Mouse (Mus musculus) CD4-positive helper T cell, adult 2 months (primary cell): ENCODE measurements around the gene Smcp.

Experiments
- DNase-seq: peaks from one replicate; pipeline ENCODE4 v3.0.0-alpha.2; 2012; ENCODE audit warnings: low read depth, missing footprints, low spot score

Smcp gene

DNA sequence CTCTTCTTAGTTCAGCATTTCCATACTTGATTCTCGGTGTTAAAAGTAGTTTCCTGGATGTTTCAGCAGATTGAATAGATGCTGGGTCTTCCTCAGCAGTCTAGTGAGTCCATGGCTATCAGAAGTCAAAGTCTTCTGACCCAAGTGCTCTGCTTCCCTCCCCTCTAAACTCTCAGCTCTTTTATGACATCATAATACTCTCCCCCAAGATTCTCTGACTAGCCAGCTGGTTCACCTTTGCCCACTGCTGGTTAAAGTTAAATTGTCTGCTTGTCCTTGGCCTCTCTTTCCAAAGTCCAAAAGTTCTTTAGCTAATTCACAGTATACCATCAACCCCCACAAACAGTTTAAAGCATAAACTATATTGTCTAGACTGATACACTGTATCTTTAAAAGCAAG lies at the start of gene Smcp:
Gene Smcp (minus strand): TSS at position 140 of the 400 bp plus-strand sequence.
- DNase-seq, result no peak

DNA sequence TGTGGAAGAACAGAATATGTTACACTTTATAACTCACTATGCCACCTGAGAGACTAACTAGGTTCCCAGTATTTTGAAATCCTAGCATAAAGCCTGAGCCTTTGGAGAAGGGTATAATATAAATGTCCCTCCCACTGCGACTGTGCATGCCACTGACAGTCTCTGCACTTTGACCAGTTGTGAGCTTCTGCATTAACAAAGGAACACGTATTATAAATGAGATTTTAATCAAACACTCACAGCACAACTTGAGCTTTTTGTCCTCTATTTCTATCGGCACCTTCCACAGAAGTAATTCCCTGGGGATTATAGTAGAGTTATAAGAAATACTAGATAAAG lies 49.8 kb upstream of the Smcp start:
- DNase-seq, result no peak

DNA sequence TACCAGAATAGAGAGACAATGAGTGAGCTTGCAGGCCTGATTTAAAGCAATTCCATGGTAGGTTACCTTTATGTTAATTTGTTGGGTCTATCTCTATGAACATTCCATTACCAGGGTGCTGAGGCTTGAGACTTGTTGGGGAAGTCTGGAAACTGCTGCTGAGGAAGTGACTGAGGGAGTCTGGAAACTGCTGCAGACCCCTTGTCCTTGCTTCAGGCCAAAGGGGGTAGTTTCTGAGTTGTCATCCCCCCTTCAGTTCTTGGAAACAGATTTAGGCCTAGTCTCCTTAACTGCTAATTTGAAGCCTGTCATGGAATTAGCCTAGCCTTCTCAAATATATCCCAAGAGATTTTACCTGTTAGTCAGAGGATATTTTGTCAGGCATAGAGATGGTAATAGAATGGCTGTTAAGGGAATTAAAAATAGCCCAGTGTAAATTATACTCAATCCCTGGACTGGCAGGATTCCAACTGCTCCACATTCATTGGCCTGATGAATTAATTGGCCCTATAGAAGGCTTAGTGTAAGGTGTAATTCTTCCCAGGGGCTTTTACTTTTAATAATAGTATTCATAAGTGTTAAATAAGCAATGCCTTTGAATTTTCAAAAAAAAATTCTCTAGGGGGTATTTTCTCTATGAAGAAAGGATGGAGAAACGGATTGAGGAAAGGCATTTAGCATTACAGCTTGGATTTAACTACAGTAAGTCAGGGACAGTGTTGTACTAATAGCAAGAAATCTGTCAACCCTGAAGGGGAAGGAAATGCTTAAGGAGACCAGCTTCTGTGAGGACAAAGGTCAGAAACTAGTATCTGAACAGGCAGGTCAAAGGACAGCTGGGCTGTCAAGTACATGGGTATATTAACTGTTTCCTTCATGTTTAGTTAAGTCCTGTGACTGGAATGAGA lies 49.2 kb upstream of the Smcp start:
- no peak for DNase-seq

DNA sequence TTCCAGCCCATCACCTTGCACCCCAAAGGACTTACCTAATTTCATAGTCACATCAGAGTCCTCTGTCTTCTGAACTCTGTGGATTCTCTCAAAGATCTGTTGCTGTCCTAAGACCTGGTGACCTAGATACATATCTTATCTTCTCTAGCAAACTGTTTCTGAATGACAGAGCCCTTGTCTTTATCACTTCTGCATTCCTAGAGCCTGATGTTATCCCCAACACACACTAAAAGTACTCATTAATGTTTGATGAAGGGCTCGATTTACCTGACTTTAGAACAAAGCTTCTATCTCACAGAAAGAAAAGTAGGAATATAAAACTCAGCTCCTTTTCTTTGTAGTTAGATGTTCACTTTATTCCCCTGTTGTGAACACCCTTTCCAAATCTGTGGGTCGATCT lies 32.8 kb upstream of the Smcp start, which contains the start of gene Lce6a:
Gene Lce6a (minus strand): TSS at position 101 of the 400 bp plus-strand sequence.
- no peak for DNase-seq

DNA sequence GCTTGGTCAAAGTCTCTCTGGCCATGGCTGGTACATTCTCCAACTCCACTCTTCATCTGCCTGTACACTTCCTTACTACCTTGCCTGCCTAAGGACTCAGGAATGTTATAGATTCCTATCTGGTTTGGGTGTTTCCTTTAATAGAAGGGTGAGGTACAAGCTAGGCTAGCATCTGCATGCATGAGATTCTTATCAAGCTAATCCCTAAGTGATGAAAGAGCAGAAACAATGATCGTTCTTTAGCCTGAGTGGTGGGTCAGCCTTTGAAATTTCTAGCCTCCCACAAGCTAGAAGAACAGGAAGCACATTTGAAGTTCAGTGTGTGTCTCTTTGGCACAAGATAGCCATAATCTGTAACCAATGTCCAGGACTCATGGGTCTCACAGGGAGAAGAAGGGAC lies 21.0 kb upstream of the Smcp start:
- DNase-seq, result no peak

DNA sequence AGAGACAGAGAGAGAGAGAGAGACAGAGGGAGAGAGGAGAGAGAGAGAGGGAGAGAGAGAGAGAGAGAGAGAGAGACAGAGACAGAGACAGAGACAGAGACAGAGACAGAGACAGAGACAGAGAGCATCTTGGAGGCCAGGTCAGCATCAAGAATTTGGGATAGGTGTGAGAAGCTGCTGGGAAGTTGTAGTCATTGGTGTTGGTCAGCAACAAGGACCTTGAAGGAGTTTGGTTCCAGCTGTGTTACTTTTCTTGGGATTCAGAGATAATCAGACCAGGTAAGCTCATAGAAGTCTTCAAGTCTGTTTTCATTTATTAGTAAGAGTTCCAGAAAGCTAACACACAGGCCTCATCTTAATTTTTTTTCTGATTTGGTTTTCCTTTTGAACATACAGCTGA lies 18.6 kb upstream of the Smcp start, which contains the start of gene 2210017I01Rik:
Gene 2210017I01Rik (minus strand): TSS at position 101 of the 400 bp plus-strand sequence.
- no peak for DNase-seq

DNA sequence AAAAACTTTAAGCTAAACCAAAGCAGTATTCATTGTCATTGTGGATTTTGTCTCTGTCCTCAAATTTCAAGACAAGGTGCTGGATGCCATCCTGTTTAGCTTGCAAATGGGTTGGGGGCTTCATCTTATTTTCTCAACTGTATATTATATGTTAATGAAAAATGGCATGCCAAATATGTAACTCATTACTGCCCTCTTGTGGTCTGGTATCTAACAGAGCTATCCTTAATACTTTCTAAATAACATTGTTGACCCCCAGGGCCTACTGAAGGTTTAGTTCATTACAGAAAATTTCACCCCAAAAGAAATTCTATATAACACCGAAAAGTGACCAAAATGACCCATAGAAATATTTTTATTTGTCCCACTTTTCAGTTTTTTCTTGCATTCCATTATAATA lies 13.4 kb upstream of the Smcp start:
- DNase-seq, result no peak

DNA sequence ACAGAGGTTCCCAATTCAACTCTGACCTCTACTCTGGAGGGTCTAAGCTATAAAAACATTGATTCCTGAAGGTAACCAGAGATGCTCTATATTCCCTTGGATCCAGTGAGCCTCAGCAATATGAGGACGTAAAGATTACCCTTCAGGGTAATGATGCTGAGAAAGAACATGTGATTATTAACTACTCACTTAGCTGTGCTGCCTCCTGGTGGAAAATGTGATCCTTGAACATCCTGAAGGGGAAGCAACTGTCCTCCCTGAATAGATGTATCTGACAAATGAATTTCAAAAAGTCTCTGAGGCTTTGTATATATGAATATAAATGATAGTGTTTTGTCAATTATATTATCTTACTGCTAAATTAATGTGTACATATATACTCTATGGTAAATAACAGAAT lies 11.7 kb upstream of the Smcp start:
- no peak for DNase-seq

DNA sequence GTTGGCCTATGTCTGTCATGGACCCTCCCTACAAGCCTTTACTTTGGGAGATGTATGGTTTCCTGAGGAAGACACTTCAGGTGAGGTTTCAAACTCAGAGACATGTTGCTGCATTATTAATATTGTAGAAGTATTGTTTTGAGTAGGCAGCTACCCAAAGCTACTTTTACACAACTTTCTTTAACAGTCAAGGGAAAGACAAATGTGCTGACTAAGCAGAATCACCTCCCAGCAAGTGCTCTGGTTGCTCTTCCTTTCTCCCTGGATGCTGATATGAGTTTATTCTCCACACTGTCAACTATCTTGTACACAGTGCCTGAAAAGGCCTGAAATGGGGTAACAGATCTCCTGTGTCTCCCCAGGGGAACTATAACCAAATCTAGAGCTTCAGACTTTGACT lies 11.2 kb upstream of the Smcp start:
- DNase-seq, result no peak

DNA sequence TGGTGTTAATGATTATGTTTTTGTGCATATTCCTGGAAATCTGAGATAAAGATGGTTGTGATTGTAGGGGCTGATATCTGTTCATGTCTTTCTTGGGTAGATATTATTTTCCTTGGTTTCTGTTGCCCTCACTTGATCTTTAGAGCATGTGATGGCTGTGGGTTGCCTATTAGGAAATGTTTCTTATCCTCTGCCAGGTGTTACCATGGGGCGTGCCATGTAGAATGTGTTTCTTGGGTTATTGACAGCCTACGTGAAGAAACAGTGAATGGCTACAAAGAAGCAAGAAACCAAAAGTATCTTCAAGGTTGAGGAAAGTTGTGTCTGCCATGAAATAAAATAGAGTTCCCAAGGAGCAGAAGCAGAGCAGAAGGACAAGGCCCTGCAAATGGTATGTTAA lies 9.6 kb upstream of the Smcp start:
- DNase-seq, result no peak

DNA sequence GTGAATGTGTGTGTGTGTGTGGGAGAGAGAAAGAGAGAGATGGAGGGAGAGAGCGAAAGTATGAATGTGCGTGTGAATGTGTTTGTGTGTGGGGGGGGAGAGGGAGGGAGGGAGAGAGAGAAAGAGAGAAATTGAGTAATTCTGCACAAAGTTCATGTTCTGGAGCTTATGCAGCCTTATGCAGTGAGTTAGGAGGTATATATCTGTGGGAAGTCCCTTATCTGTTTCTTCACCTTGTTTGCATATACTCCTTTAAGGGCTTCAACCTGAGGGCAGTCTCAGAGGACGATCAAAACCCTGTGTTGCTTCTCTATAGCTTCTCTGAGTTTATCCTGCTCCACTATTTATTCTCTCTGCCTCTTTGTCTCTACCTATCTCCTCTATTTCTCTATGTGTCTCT lies 1.6 kb downstream of the Smcp start:
- DNase-seq, result no peak

DNA sequence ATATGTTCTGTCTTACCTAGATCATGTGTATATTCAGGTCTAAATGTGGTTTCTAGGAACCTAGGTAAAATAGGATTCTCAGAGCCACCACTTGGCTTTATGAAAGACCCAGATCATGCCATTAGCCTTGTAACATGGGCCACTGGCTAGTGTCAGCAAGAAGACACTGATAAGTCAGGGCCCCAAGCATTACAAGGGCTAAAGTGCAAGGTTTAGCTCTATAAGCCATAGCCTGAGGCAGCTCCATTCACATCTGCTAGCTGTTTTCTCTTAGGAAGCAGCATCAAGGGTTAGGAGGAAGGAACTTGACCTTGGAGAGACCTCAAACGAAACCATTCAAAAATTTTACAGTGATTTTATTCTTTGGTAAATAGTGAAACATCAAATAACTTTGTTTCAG lies 3.7 kb downstream of the Smcp start:
- no peak for DNase-seq

DNA sequence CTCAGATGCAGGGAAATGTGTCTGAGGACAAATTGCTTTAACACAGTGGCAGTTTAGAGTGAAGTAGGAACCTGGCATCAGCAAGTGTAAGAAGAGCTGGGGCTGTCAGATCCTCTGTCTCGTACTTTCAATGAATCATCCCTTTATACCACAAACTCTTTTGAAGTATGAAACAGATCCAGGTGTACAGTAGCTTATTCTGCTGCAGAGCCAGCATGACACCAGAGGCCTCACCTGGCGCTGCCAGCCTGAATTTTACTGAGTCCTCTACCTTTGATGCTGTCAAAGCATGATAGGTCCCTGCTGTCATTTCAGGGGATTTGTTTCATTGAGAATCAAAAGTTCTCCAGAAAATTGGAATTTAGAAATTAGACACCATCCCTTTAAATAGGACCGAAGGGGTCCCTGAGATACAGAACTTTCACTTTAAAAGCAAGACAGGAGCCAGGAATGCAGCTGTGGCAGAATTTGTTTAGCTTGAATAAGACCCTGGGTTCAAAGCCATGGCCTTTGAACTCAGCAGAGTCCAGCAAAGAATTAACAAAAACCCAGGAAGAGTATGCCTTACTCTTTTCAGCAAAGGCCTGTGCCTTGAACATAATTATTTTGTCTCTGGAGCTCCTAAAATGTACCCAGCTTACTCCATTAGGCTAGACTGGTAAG lies 5.5 kb downstream of the Smcp start:
- DNase-seq, result no peak

DNA sequence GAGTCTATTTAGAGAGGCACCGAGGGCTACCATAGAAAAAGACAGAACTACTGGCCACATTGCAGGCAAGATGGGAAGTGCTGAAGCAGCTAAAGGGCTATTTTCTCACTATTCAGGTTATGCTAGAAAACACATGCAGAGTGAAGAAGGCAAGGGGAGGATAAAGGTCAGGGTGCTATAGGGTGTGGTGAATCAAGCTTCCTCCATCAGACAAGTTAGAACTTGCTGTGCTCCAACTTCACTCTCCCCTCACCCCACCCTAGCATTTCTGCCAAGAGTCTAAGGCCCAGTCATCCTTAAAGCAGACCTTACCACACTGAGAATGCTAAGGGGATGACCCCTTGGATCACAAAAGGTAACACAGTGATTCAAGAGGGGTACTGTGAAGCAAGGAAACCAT lies 9.3 kb downstream of the Smcp start:
- DNase-seq, result no peak

DNA sequence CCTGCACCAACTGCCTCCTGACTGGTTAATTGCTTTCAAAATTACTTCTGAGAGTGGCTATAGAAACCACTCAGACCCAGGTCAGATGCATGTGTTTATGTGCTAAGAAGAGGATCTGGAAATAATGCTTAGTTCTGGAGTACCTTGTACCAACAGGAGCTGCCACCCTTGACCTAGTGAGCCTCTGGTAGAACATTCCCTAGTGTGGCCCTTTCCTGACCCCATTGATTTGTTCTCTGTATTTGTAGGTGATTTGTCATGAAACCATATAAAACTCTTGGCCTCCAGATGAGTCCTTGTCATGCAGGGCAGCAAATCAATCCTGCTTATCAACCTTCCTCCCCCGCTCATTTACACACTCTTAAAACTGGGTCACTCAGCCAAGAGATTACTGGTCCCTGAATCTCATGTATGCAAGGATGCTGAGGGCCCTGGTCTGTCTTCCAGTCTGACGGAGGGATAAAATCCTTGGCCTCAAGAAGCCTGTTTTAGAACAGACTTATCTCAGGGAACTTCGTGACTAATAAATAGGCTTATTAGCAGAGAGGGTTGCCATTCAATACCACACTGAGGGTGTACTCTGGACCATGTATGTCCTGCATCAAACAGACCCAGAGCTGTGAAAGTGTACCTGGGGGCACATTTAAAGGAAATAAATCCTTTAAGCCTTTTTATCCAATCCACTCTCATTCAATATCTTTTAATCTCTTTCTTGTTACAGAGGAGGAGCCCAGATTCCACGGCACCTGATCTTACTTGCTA lies 10.0 kb downstream of the Smcp start:
- no peak for DNase-seq

DNA sequence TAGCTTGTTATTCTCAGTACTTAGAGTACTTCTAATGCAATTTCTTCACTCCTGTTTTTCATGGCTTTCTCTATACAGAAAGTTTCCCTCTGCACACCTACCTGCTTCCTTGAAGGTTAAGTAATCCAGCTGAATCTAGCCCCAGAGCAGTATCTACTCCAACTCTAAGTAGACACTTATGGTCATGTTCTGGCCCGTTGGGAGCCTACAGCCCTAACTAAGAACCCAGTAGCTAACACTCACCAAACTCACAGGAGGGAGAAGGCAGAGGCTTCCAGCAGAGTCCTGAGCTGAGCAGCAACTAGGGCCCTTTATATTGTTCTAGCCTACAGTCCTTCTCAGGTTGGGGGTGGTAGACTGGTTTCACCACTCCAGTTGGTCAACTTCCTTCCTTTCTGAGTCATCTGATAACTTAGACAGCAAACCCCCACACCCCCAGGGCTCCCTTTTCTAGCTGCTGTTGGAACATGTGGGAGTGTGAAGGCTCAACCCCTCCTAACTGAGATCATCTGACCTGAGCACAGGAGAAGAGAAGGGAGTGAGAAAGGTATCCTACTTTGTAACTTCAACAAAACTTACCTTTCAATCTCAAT lies 15.3 kb downstream of the Smcp start, which contains the start of gene Ivl:
Gene Ivl (minus strand): TSS at position 287 of the 593 bp plus-strand sequence.
- DNase-seq, result no peak

DNA sequence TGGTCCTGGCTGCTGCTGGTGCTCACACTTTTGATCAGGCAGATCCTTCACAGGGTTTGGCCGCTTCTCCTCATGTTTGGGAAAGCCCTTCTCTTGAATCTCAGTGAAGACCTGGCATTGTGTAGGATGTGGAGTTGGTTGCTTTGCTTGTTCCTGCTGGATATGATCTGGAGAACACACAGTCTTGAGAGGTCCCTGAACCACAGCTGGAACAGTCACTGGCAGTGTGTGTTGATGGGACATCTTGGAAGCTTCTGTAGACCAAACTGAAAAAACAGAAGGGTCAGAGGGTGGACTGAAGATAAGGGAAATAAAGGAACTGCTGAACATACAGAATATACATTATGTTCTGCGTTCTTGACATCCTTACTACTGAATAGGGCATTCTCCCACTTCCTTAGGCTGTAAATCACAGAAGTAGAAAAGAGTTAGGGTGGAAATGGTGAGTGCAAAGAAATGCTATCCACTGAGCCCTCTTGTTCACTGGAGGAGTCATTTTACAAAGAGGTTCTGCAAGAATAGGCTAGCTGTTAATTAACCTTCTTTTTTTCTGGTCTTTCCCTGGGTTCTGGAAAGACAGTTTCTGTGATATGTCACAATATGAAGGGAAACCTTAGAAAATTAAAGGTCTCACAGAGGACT lies 16.2 kb downstream of the Smcp start:
- no peak for DNase-seq

DNA sequence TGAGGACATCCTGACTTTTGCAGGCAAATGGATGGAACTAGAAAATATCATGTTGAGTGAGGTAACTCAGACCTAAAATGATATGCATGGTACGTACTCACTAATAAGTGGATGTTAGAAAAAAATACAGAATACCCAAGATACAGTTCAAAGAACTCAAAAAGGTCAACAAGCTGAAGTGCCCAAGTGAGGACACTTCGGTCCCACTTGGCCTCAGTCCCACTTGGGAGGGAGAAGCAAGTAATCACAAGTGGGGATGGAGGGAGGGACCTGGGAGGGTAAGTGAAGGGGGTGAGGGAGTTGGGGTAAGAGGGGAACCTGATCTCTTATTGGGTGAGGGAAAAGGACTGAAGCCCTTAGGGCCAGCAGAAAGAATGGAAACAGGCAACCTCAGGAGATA lies 20.0 kb downstream of the Smcp start:
- no peak for DNase-seq

DNA sequence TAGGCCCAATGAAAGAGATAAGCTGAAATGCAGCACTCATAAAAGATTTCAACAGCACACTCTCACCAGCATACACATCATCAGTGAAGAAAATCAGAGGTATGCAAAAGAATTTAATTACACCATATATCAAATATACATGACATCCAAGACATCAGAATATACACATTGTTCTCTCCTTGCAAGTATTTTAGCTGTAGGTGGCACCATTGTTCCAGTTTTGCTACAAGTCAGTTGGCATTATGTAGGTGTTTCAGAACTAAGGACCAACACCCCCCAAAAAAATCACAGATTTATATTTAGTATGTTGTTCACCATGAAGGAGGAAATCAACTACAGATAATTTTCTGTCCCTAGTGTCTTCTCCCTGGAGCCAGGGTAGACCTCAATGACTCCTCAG lies 23.4 kb downstream of the Smcp start:
- DNase-seq, result no peak

DNA sequence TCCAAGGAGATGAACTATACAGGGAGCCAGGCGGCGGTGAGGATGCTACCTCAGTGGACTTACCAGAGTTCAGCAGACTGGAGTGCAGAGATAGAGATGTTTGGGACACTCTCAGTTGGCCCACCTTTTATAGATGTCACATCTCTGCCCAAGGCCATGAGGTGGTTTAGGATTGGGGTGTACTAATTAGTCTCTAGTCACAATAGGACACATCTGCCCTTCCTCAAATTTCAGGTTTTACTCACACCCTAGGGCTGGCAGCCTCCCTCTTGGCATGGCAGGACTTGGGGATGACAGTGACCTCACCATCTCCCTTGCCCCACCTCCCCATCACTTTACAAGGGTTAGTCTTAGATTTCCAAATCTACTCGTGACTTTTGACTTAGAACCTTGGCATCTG lies 54.4 kb downstream of the Smcp start, which contains the start of gene 2310046K23Rik:
Gene 2310046K23Rik (minus strand): TSS at position 101 of the 400 bp plus-strand sequence.
- no peak for DNase-seq
